Mouse (Mus musculus): Measurements from ENCODE around the gene Aspdh. TPM values are rescaled to one million over a fixed set of nuclear protein-coding genes. Genes with fewer than 3 reads are reported as not detected.

Gene Aspdh
- polyA plus RNA-seq, 1 experiment from 2014 or later: 1.1 TPM

- no peak overlapping the region for H3K9ac ChIP-seq (replicated peaks; ENCODE audit: low read depth, low read length)
- H3K4me3 ChIP-seq (ENCODE audit: low read depth, low read length): no peak overlapping the region
- peaks cover 14% of the 10 kb centered on the region for H3K27me3 ChIP-seq (ENCODE audit: control insufficient read depth, insufficient read depth, low read length)
- H3K36me3 ChIP-seq (ENCODE audit: control insufficient read depth, insufficient read depth, low read length): no peaks in the 10 kb centered on the region
- no peak overlapping the region for H3K27ac ChIP-seq (ENCODE audit: low read length)
- H3K9me3 ChIP-seq (ENCODE audit: control insufficient read depth, low read depth, low read length): no peaks in the 10 kb centered on the region
- WGBS: 63% methylated on average over 5 of the region's 5 CpGs
- no peak overlapping the region for H3K4me2 ChIP-seq (replicated peaks; ENCODE audit: low read depth, low read length)
- no peaks in the 10 kb centered on the region for H3K4me1 ChIP-seq (ENCODE audit: control insufficient read depth, insufficient read depth, low read length)
- ATAC-seq (ENCODE audit: insufficient number of reproducible peaks, insufficient read depth, low FRiP score, low read depth): no peak
These were observed 29.4 kb upstream of the Aspdh start for GRCm38 (mm10) chr7:44435796-44436195.

- whole genome bisulfite sequencing: 0% methylated on average over 1 of the region's 1 CpGs
These were observed 28.9 kb upstream of the Aspdh start for GRCm38 (mm10) chr7:44436267-44436666.

DNA sequence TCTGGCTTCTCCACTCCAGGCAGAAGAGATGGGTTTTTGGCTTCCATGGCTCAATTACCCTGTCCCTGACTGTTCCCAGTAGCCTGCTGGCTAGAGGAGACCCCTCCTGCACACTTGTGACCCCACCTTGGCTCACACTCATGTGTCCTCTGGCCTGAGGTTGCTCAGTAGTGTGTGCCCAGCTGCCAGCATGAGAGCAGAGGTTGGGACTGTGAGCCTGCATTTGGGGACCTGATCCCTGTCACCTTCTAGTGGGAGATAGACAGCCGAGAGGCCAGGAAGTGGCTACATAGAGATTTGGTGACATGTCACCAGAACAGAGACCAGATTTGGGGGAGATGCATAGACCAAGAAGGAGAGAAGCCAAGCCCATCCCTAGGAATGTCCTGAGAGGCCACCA lies 28.0 kb upstream of the Aspdh start:
- WGBS: 85% methylated on average over 1 of the region's 1 CpGs
- no peak overlapping the region for H3K9ac ChIP-seq (replicated peaks; ENCODE audit: low read depth, low read length)

More at GRCm38 (mm10) chr7:44436267-44436666, 28.9 kb upstream of the Aspdh start:
- no peaks in the 10 kb centered on the region for H3K36me3 ChIP-seq (ENCODE audit: control insufficient read depth, insufficient read depth, low read length)
- H3K4me1 ChIP-seq (ENCODE audit: control insufficient read depth, insufficient read depth, low read length): no peaks in the 10 kb centered on the region
- H3K4me3 ChIP-seq (ENCODE audit: low read depth, low read length): no peak overlapping the region
- no peak overlapping the region for H3K4me2 ChIP-seq (replicated peaks; ENCODE audit: low read depth, low read length)
- no peak overlapping the region for H3K9ac ChIP-seq (replicated peaks; ENCODE audit: low read depth, low read length)
- no peaks in the 10 kb centered on the region for H3K9me3 ChIP-seq (ENCODE audit: control insufficient read depth, low read depth, low read length)
- no peak overlapping the region for H3K27ac ChIP-seq (ENCODE audit: low read length)
- no peak for ATAC-seq (ENCODE audit: insufficient number of reproducible peaks, insufficient read depth, low FRiP score, low read depth)
- peaks cover 19% of the 10 kb centered on the region for H3K27me3 ChIP-seq (ENCODE audit: control insufficient read depth, insufficient read depth, low read length)

DNA sequence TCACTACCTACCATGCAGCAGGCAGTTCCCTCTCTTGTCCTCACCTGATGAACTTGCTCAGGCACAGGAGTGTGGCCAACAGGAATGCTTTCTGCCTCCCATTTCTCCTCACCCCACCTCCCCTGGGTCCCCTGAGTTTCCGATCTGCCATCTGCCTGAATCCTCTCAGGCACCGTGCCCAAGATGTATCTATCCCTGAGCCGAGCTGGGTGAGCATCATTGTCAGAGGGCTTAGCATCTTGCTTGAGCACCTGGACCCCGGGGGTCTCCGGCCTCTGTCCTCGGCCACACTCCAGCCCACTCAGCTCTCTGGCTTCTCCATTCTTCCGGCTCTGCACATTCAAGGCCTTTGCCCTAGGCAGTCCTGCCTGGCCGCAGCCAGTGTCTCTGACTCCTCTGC lies 27.3 kb upstream of the Aspdh start:
- Histone ChIP-seq H3K27me3 (ENCODE audit: control insufficient read depth, insufficient read depth, low read length) (peaks cover 25% of the 10 kb centered on the region), H3K4me1 (ENCODE audit: control insufficient read depth, insufficient read depth, low read length) (0 out of 2 replicates have a peak, but pooled peaks cover 7% of the 10 kb centered on the region), H3K36me3 (ENCODE audit: control insufficient read depth, insufficient read depth, low read length) (no peaks in the 10 kb centered on the region), H3K9me3 (ENCODE audit: control insufficient read depth, low read depth, low read length) (no peaks in the 10 kb centered on the region), H3K4me3 (ENCODE audit: low read depth, low read length) (no peak overlapping the region), H3K9ac (replicated peaks; ENCODE audit: low read depth, low read length) (no peak overlapping the region), H3K27ac (ENCODE audit: low read length) (no peak overlapping the region), H3K4me2 (replicated peaks; ENCODE audit: low read depth, low read length) (no peak overlapping the region)
- WGBS: 66% methylated on average over 8 of the region's 8 CpGs
- no peak for ATAC-seq (ENCODE audit: insufficient number of reproducible peaks, insufficient read depth, low FRiP score, low read depth)

More for the DNA sequence above, 28.0 kb upstream of the Aspdh start:
- peaks cover 21% of the 10 kb centered on the region for H3K27me3 ChIP-seq (ENCODE audit: control insufficient read depth, insufficient read depth, low read length)
- no peak overlapping the region for H3K4me2 ChIP-seq (replicated peaks; ENCODE audit: low read depth, low read length)
- no peak for ATAC-seq (ENCODE audit: insufficient number of reproducible peaks, insufficient read depth, low FRiP score, low read depth)
- 0 out of 2 replicates have a peak, but pooled peaks cover 6% of the 10 kb centered on the region for H3K4me1 ChIP-seq (ENCODE audit: control insufficient read depth, insufficient read depth, low read length)
- no peaks in the 10 kb centered on the region for H3K36me3 ChIP-seq (ENCODE audit: control insufficient read depth, insufficient read depth, low read length)
- H3K9me3 ChIP-seq (ENCODE audit: control insufficient read depth, low read depth, low read length): no peaks in the 10 kb centered on the region
- no peak overlapping the region for H3K4me3 ChIP-seq (ENCODE audit: low read depth, low read length)
- no peak overlapping the region for H3K27ac ChIP-seq (ENCODE audit: low read length)

- no peak for ATAC-seq (ENCODE audit: insufficient number of reproducible peaks, insufficient read depth, low FRiP score, low read depth)
- WGBS: 61% methylated on average over 2 of the region's 2 CpGs
- no peaks in the 10 kb centered on the region for H3K9me3 ChIP-seq (ENCODE audit: control insufficient read depth, low read depth, low read length)
- no peaks in the 10 kb centered on the region for H3K36me3 ChIP-seq (ENCODE audit: control insufficient read depth, insufficient read depth, low read length)
- H3K4me2 ChIP-seq (replicated peaks; ENCODE audit: low read depth, low read length): no peak overlapping the region
- H3K27me3 ChIP-seq (ENCODE audit: control insufficient read depth, insufficient read depth, low read length): peaks cover 42% of the 10 kb centered on the region
- H3K9ac ChIP-seq (replicated peaks; ENCODE audit: low read depth, low read length): no peak overlapping the region
- H3K4me3 ChIP-seq (ENCODE audit: low read depth, low read length): no peak overlapping the region
- 0 out of 2 replicates have a peak, but pooled peaks cover 7% of the 10 kb centered on the region for H3K4me1 ChIP-seq (ENCODE audit: control insufficient read depth, insufficient read depth, low read length)
- H3K27ac ChIP-seq (ENCODE audit: low read length): no peak overlapping the region
These were observed 25.5 kb upstream of the Aspdh start for GRCm38 (mm10) chr7:44439696-44440095.

- no peak overlapping the region for H3K4me2 ChIP-seq (replicated peaks; ENCODE audit: low read depth, low read length)
- H3K9me3 ChIP-seq (ENCODE audit: control insufficient read depth, low read depth, low read length): no peaks in the 10 kb centered on the region
- H3K27ac ChIP-seq (ENCODE audit: low read length): no peak overlapping the region
- H3K4me3 ChIP-seq (ENCODE audit: low read depth, low read length): no peak overlapping the region
- 0 out of 2 replicates have a peak, but pooled peaks cover 7% of the 10 kb centered on the region for H3K4me1 ChIP-seq (ENCODE audit: control insufficient read depth, insufficient read depth, low read length)
- WGBS: 78% methylated on average over 1 of the region's 1 CpGs
- no peaks in the 10 kb centered on the region for H3K36me3 ChIP-seq (ENCODE audit: control insufficient read depth, insufficient read depth, low read length)
- ATAC-seq (ENCODE audit: insufficient number of reproducible peaks, insufficient read depth, low FRiP score, low read depth): no peak
- H3K9ac ChIP-seq (replicated peaks; ENCODE audit: low read depth, low read length): no peak overlapping the region
- peaks cover 50% of the 10 kb centered on the region for H3K27me3 ChIP-seq (ENCODE audit: control insufficient read depth, insufficient read depth, low read length)
These were observed 24.7 kb upstream of the Aspdh start for GRCm38 (mm10) chr7:44440479-44440878.

- no peak overlapping the region for H3K4me2 ChIP-seq (replicated peaks; ENCODE audit: low read depth, low read length)
- 0% methylated on average over 1 of the region's 1 CpGs for WGBS
These were observed 24.0 kb upstream of the Aspdh start for GRCm38 (mm10) chr7:44441180-44441579.

GRCm38 (mm10) chr7:44441648-44442109 lies 23.5 kb upstream of the Aspdh start:
- Histone ChIP-seq H3K9me3 (ENCODE audit: control insufficient read depth, low read depth, low read length) (no peaks in the 10 kb centered on the region), H3K4me3 (ENCODE audit: low read depth, low read length) (peak overlapping the region; percentile 18), H3K4me1 (ENCODE audit: control insufficient read depth, insufficient read depth, low read length) (0 out of 2 replicates have a peak, but pooled peaks cover 7% of the 10 kb centered on the region), H3K27me3 (ENCODE audit: control insufficient read depth, insufficient read depth, low read length) (peaks cover 60% of the 10 kb centered on the region), H3K4me2 (replicated peaks; ENCODE audit: low read depth, low read length) (peak overlapping the region; percentile 33), H3K27ac (ENCODE audit: low read length) (no peak overlapping the region), H3K36me3 (ENCODE audit: control insufficient read depth, insufficient read depth, low read length) (no peaks in the 10 kb centered on the region), H3K9ac (replicated peaks; ENCODE audit: low read depth, low read length) (no peak overlapping the region)
- ATAC-seq (ENCODE audit: insufficient number of reproducible peaks, insufficient read depth, low FRiP score, low read depth): peak; percentile 30; the same call in 1 of the 2 replicates
- 1% methylated on average over 13 of the region's 14 CpGs for WGBS

More at GRCm38 (mm10) chr7:44441180-44441579, 24.0 kb upstream of the Aspdh start:
- no peak overlapping the region for H3K27ac ChIP-seq (ENCODE audit: low read length)
- no peaks in the 10 kb centered on the region for H3K9me3 ChIP-seq (ENCODE audit: control insufficient read depth, low read depth, low read length)
- ATAC-seq (ENCODE audit: insufficient number of reproducible peaks, insufficient read depth, low FRiP score, low read depth): no peak
- H3K9ac ChIP-seq (replicated peaks; ENCODE audit: low read depth, low read length): no peak overlapping the region
- H3K4me1 ChIP-seq (ENCODE audit: control insufficient read depth, insufficient read depth, low read length): 0 out of 2 replicates have a peak, but pooled peaks cover 7% of the 10 kb centered on the region
- H3K36me3 ChIP-seq (ENCODE audit: control insufficient read depth, insufficient read depth, low read length): no peaks in the 10 kb centered on the region
- peaks cover 56% of the 10 kb centered on the region for H3K27me3 ChIP-seq (ENCODE audit: control insufficient read depth, insufficient read depth, low read length)
- no peak overlapping the region for H3K4me3 ChIP-seq (ENCODE audit: low read depth, low read length)

DNA sequence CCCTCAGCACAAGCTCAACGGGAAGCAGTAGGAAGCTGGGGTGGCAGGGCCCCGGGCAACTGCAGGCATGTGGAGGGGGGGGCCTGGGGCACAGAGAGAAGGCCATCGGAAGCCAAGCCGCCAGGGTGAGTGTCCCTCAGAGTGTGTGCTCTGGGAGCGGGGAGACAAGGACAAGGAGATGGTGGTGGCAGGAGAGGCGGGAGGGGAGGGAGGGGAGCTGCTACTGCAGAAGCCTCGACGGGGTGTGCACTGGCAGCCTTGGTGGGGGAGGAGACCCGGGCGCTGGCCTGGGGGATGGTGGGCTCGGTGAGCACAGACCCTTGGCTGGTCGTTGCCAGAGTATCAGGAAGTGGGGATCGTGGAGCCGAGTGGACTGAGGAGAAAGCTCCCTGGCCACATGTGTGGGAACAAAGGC lies 22.8 kb upstream of the Aspdh start:
- Histone ChIP-seq H3K36me3 (ENCODE audit: control insufficient read depth, insufficient read depth, low read length) (no peaks in the 10 kb centered on the region), H3K9ac (replicated peaks; ENCODE audit: low read depth, low read length) (no peak overlapping the region; the same call in 1 of the 2 replicates), H3K4me1 (ENCODE audit: control insufficient read depth, insufficient read depth, low read length) (0 out of 2 replicates have a peak, but pooled peaks cover 7% of the 10 kb centered on the region), H3K4me3 (ENCODE audit: low read depth, low read length) (peak overlapping the region; percentile 18), H3K9me3 (ENCODE audit: control insufficient read depth, low read depth, low read length) (no peaks in the 10 kb centered on the region), H3K27ac (ENCODE audit: low read length) (no peak overlapping the region), H3K4me2 (replicated peaks; ENCODE audit: low read depth, low read length) (peak overlapping the region; percentile 33), H3K27me3 (ENCODE audit: control insufficient read depth, insufficient read depth, low read length) (peaks cover 60% of the 10 kb centered on the region)
- no peak for ATAC-seq (ENCODE audit: insufficient number of reproducible peaks, insufficient read depth, low FRiP score, low read depth)
- WGBS: 2% methylated on average over 14 of the region's 14 CpGs

Measured in stomach, embryonic 14.5 days (tissue).